Mouse (Mus musculus) ES-Bruce4 (cell line): ENCODE data around the gene Aff3.

Experiments
- CTCF ChIP-seq: IDR thresholded peaks from one replicate; pipeline ENCODE4 v1.8.1; 2011; ENCODE audit warnings: low read depth, low read length
- POLR2A ChIP-seq: IDR thresholded peaks from one replicate; pipeline ENCODE4 v1.8.1; 2011; ENCODE audit warnings: low read length; ENCODE audit not compliant: insufficient read depth

DNA sequence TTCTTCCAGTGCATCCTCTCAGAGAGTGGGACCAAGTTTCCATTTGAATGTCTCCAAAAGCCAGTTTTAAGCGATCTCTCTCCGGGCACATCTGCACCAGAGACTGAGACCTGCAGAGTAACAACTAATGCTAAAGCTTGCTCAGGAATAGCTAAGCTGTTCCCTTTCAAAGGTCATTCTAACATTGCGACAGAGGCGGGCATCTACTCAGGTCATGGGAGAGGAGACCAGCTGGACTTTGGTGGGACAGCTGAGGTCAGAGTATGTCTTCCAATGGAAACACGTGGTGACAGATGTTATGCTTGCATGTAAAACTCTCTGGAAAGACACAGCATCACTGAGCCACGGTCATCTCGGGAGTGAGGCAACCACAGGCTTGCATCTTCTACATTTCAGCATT lies 488.7 kb downstream of the Aff3 start:
- TF ChIP-seq POLR2A (no peak), CTCF (no peak)
